Mouse (Mus musculus) megakaryocyte, embryonic 14.5 days (primary cell): ENCODE data around the gene Ms4a3.

ENCODE experiments used
- FLI1 ChIP-seq: IDR thresholded peaks from 2 replicates; pipeline ENCODE4 v1.6.1; 2012; ENCODE audit warnings: low read length, inconsistent platforms, mixed read lengths
- GATA1 ChIP-seq: IDR thresholded peaks from 3 replicates; pipeline ENCODE4 v1.6.1; 2012; ENCODE audit warnings: mixed read lengths, low read length, inconsistent platforms, borderline replicate concordance

DNA sequence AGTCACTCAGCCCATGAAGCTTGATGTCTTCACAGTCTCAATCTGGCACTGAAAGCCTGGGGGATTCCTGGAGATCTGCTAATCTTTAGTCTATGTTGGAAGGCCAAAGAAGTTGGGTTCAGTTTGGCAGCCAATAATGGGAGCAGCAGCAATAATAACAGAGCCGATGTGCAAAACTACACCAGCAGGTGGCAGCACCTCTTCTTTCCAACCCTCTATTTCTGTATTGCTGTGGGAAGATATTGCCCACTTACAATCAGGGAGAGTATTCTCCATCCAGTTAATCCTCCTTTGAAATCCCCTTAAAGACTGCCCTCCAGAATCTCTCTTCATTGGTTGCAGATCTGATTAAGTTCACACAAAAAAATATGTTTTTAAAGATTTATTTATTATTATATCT lies 32.5 kb downstream of the Ms4a3 start:
- TF ChIP-seq GATA1 (no peak), FLI1 (no peak)
